Mouse (Mus musculus) thymus, adult 2 months (tissue): ENCODE data around the gene Apoa1. TPM values are rescaled to one million over a fixed set of nuclear protein-coding genes. Genes with fewer than 3 reads are reported as not detected.

ENCODE experiments used
- DNase-seq: peaks from one replicate; pipeline ENCODE4 v3.0.0; 2021
- H3K27ac ChIP-seq: fragments of 200-500 bp; 2 replicates; pipeline ENCODE4 v1.5.1; 2012; ENCODE audit warnings: low read length, control low read depth; ENCODE audit not compliant: control insufficient read depth, insufficient read depth
- H3K27me3 ChIP-seq: fragments of 200-500 bp; 2 replicates; pipeline ENCODE4 v1.6.1; 2012; ENCODE audit warnings: mild to moderate bottlenecking, low read length, moderate library complexity, mixed read lengths; ENCODE audit not compliant: control insufficient read depth, insufficient read depth
- H3K36me3 ChIP-seq: fragments of 200-500 bp; 2 replicates; pipeline ENCODE4 v1.6.1; 2012; ENCODE audit warnings: mild to moderate bottlenecking, low read length, moderate library complexity; ENCODE audit not compliant: control insufficient read depth, insufficient read depth
- H3K4me1 ChIP-seq: fragments of 200-500 bp; replicated peaks from 2 replicates; pipeline ENCODE4 v1.6.1; 2012; ENCODE audit warnings: low read length; ENCODE audit not compliant: control insufficient read depth, insufficient read depth
- H3K4me3 ChIP-seq: fragments of 200-500 bp; 2 replicates; pipeline ENCODE4 v1.5.1; 2012; ENCODE audit warnings: mild to moderate bottlenecking, low read length, control low read depth, moderate library complexity; ENCODE audit not compliant: control insufficient read depth, insufficient read depth
- CTCF ChIP-seq: fragments of 200-500 bp; IDR thresholded peaks from 2 replicates; pipeline ENCODE4 v1.5.1; 2012; ENCODE audit warnings: mild to moderate bottlenecking, control low read depth, low read length, moderate library complexity, borderline replicate concordance; ENCODE audit not compliant: control insufficient read depth, poor library complexity, insufficient read depth; ENCODE audit errors: extremely low read depth
- POLR2A ChIP-seq: fragments of 200-500 bp; IDR thresholded peaks from 2 replicates; pipeline ENCODE4 v1.6.1; 2012; ENCODE audit warnings: mild to moderate bottlenecking, low read length, control low read depth, moderate library complexity; ENCODE audit not compliant: control insufficient read depth, poor library complexity, insufficient read depth; ENCODE audit errors: extremely low read depth
- WGBS: fragments of 180-500 bp; shearing (Covaris S2); methylation state at CpG from one replicate; pipeline ENCODE4 v1.1.7; 2018; 5-methylcytosine and 5-hydroxymethylcytosine counted together
- polyA plus RNA-seq: library from polyadenylated mRNA; depleted of rRNA; stranded (reverse); fragments of >200 nt; gene quantifications from 2 replicates; pipeline ENCODE4 v1.2.3, GENCODE M21; 2012

The Apoa1 gene
- polyA plus RNA-seq, 1 experiment: 3.3 TPM

GRCm38 (mm10) chr9:46224101-46224500 is 4.3 kb upstream of the Apoa1 start:
- Histone ChIP-seq H3K27ac (no peak overlapping the region), H3K27me3 (no peaks in the 10 kb centered on the region), H3K4me1 (no peaks in the 10 kb centered on the region), H3K4me3 (no peak overlapping the region), H3K36me3 (peaks cover 3% of the 10 kb centered on the region)
- TF ChIP-seq CTCF (no peak), POLR2A (no peak)
- DNase-seq: no peak
- WGBS: 97% methylated on average over 3 of the region's 3 CpGs

- Histone ChIP-seq H3K36me3 (peaks cover 3% of the 10 kb centered on the region), H3K27me3 (no peaks in the 10 kb centered on the region), H3K4me3 (no peak overlapping the region), H3K4me1 (peaks cover 2% of the 10 kb centered on the region), H3K27ac (no peak overlapping the region)
- no peak for DNase-seq
- TF ChIP-seq POLR2A: no peak
- TF ChIP-seq CTCF: no peak
- WGBS: 74% methylated on average over 5 of the region's 5 CpGs
Observed at GRCm38 (mm10) chr9:46224945-46225660, 3.3 kb upstream of the Apoa1 start.

GRCm38 (mm10) chr9:46227064-46227614 is 1.2 kb upstream of the Apoa1 start:
- 92% methylated on average over 3 of the region's 3 CpGs for WGBS
- H3K4me1 ChIP-seq: peaks cover 5% of the 10 kb centered on the region
- TF ChIP-seq POLR2A (no peak), CTCF (no peak)
- no peak overlapping the region for H3K4me3 ChIP-seq
- H3K27me3 ChIP-seq: no peaks in the 10 kb centered on the region
- no peaks in the 10 kb centered on the region for H3K36me3 ChIP-seq
- no peak for DNase-seq
- H3K27ac ChIP-seq: no peak overlapping the region

GRCm38 (mm10) chr9:46229573-46230449 is 1.4 kb downstream of the Apoa1 start:
- Histone ChIP-seq H3K27ac (no peak overlapping the region), H3K36me3 (no peaks in the 10 kb centered on the region), H3K27me3 (no peaks in the 10 kb centered on the region), H3K4me1 (peaks cover 5% of the 10 kb centered on the region), H3K4me3 (peak overlapping the region; percentile 22; the same call in 1 of the 2 replicates)
- TF ChIP-seq CTCF: peak; percentile 72; the same call in 1 of the 2 replicates
- TF ChIP-seq POLR2A: no peak
- WGBS: 21% methylated on average over 37 of the region's 37 CpGs
- DNase-seq: peak; percentile 41

- no peak overlapping the region for H3K4me3 ChIP-seq
- WGBS: 59% methylated on average over 13 of the region's 13 CpGs
- DNase-seq: no peak
- no peaks in the 10 kb centered on the region for H3K36me3 ChIP-seq
- no peak overlapping the region for H3K27ac ChIP-seq
- TF ChIP-seq CTCF (no peak), POLR2A (no peak)
- H3K4me1 ChIP-seq: peaks cover 5% of the 10 kb centered on the region
- H3K27me3 ChIP-seq: no peaks in the 10 kb centered on the region
Observed at GRCm38 (mm10) chr9:46230450-46230975, 2.1 kb downstream of the Apoa1 start.

GRCm38 (mm10) chr9:46235196-46235595 is 6.8 kb downstream of the Apoa1 start:
- Histone ChIP-seq H3K27ac (no peak overlapping the region), H3K27me3 (no peaks in the 10 kb centered on the region), H3K4me3 (no peak overlapping the region), H3K4me1 (peaks cover 2% of the 10 kb centered on the region), H3K36me3 (no peaks in the 10 kb centered on the region)
- TF ChIP-seq CTCF (no peak), POLR2A (no peak)
- WGBS: 90% methylated on average over 6 of the region's 6 CpGs
- no peak for DNase-seq
